Mouse (Mus musculus): Measurements from ENCODE around the gene Ldb2.

GRCm38 (mm10) chr5:44553155-44553554 lies 246.3 kb downstream of the Ldb2 start:
- TF ChIP-seq CTCF (IDR thresholded peaks at IDR 0.05; ENCODE audit: low read depth, low read length) (no peak), POLR2A (IDR thresholded peaks at IDR 0.05; ENCODE audit: insufficient read depth, low read length) (no peak)

Data from ES-Bruce4 (cell line).